Mouse (Mus musculus) left cerebral cortex, postnatal 10 days (tissue): ENCODE results near the gene Olfr917. TPM values are rescaled to one million over a fixed set of nuclear protein-coding genes. Genes with fewer than 3 reads are reported as not detected.

ENCODE experiments used
- DNase-seq, 2 experiments: peaks; one replicate each; pipeline ENCODE4 v3.0.0; 2021 to 2022; ENCODE audit warnings: low spot score in 2 of 2, mixed read lengths in 1 of 2; ENCODE audit errors: extremely low spot score in 1 of 2
- intact Hi-C: fragments of 180-260 bp; cut with DNase I; formaldehyde crosslinking; loops from one replicate; pipeline ENCODE4 v1.15.1; 2025
- total RNA-seq, 2 experiments: library from RNA; stranded (reverse); gene quantifications; 2 replicates each; pipeline ENCODE4 v1.2.3; 2021

Gene Olfr917
- not detected for total RNA-seq

- no peak for DNase-seq
- intact Hi-C loops: no loop called here
These were observed at the start of gene Olfr917 for GRCm38 (mm10) chr9:38665742-38666141. Olfr917 (minus strand) TSS chr9:38665842.

GRCm38 (mm10) chr9:38674501-38674900 lies 8.9 kb upstream of the Olfr917 start, which contains the start of gene Olfr918:
Olfr918 (minus strand) TSS chr9:38674601.
- intact Hi-C loops: no loop called here
- no peak for DNase-seq

GRCm38 (mm10) chr9:38672887-38673286 lies 7.2 kb upstream of the Olfr917 start:
- intact Hi-C loops: no loop called here
- no peak for DNase-seq

GRCm38 (mm10) chr9:38659775-38660174 lies 5.9 kb downstream of the Olfr917 start, which contains the start of gene Olfr916:
Olfr916 (minus strand) TSS chr9:38659875.
- intact Hi-C loops: no loop called here

GRCm38 (mm10) chr9:38632406-38632805 lies 33.2 kb downstream of the Olfr917 start:
- intact Hi-C loops: no loop called here
- no peak for DNase-seq

More at GRCm38 (mm10) chr9:38659775-38660174, 5.9 kb downstream of the Olfr917 start, which contains the start of gene Olfr916:
- no peak for DNase-seq

Other genes with a start within 250 kb of the Olfr917 start
- not detected for gene Olfr901, start 236.4 kb downstream of the Olfr917 start, total RNA-seq
- gene Olfr902, start 218.2 kb downstream of the Olfr917 start, total RNA-seq: not detected
- not detected for gene Olfr904, start 202.7 kb downstream of the Olfr917 start, total RNA-seq
- not detected for gene Olfr905, start 194.7 kb downstream of the Olfr917 start, total RNA-seq
- gene Olfr906, start 178.8 kb downstream of the Olfr917 start, total RNA-seq: not detected
- not detected for gene Olfr907, start 170.0 kb downstream of the Olfr917 start, total RNA-seq
- gene Olfr911-ps1, start 144.3 kb downstream of the Olfr917 start, total RNA-seq: not detected
- gene Olfr910, start 128.0 kb downstream of the Olfr917 start, total RNA-seq: not detected
- gene Olfr912, start 85.7 kb downstream of the Olfr917 start, total RNA-seq: not detected
- not detected for gene Olfr913, start 73.1 kb downstream of the Olfr917 start, total RNA-seq
- not detected for gene Olfr914, start 60.7 kb downstream of the Olfr917 start, total RNA-seq
- gene Olfr916, start 6.0 kb downstream of the Olfr917 start, total RNA-seq: not detected
- gene Olfr918, start 8.8 kb upstream of the Olfr917 start, total RNA-seq: not detected
- not detected for gene Olfr919, start 37.8 kb upstream of the Olfr917 start, total RNA-seq
- gene Vwa5a, start 52.4 kb upstream of the Olfr917 start, total RNA-seq: 10 to 100 TPM in 1 of 2 experiments, 1 to 10 TPM in 1; 7.7 to 10.1 TPM
- gene Olfr920, start 86.5 kb upstream of the Olfr917 start, total RNA-seq: not detected
- not detected for gene Olfr921, start 107.2 kb upstream of the Olfr917 start, total RNA-seq
- gene Olfr922, start 148.8 kb upstream of the Olfr917 start, total RNA-seq: not detected
- gene Olfr923, start 160.7 kb upstream of the Olfr917 start, total RNA-seq: not detected
- not detected for gene Olfr924, start 178.6 kb upstream of the Olfr917 start, total RNA-seq
- gene Olfr26, start 189.2 kb upstream of the Olfr917 start, total RNA-seq: not detected
- not detected for gene Olfr926, start 211.3 kb upstream of the Olfr917 start, total RNA-seq